Mouse (Mus musculus): Measurements from ENCODE around the gene Frat2. TPM values are rescaled to one million over a fixed set of nuclear protein-coding genes. Genes with fewer than 3 reads are reported as not detected.

The Frat2 gene
- polyA plus RNA-seq, 1 experiment from 2014 or later = 3.0 TPM

- peak; percentile 94 for DNase-seq (ENCODE audit: low spot score)
- H3K27me3 ChIP-seq (ENCODE audit: low read depth, poor library complexity, severe bottlenecking) = peaks cover 33% of the 10 kb centered on the region
- no peaks in the 10 kb centered on the region for H3K9me3 ChIP-seq (replicated peaks)
- peak within 1 kb of the TSS; percentile 80 for H3K4me3 ChIP-seq
- peaks cover 27% of the 10 kb centered on the region for H3K4me1 ChIP-seq
- WGBS = 1% methylated on average over 39 of the region's 39 CpGs
- H3K27ac ChIP-seq = peak within 1 kb of the TSS; percentile 96
- H3K36me3 ChIP-seq = no peaks in the 10 kb centered on the region
Observed at GRCm38 (mm10) chr19:41829381-41830105, 18.4 kb downstream of the Frat2 start, which contains the start of gene Frat1. Gene Frat1, plus strand, starts transcription at chr19:41829970.

GRCm38 (mm10) chr19:41828941-41829340 is 19.0 kb downstream of the Frat2 start:
- DNase-seq (ENCODE audit: low spot score) = no peak
- peaks cover 29% of the 10 kb centered on the region for H3K27me3 ChIP-seq (ENCODE audit: low read depth, poor library complexity, severe bottlenecking)
- H3K36me3 ChIP-seq = no peaks in the 10 kb centered on the region
- peak overlapping the region; percentile 80 for H3K4me3 ChIP-seq
- H3K9me3 ChIP-seq (replicated peaks) = no peaks in the 10 kb centered on the region
- no peak overlapping the region for H3K27ac ChIP-seq
- 81% methylated on average over 3 of the region's 3 CpGs for WGBS
- H3K4me1 ChIP-seq = peaks cover 27% of the 10 kb centered on the region

GRCm38 (mm10) chr19:41826529-41826928 is 21.4 kb downstream of the Frat2 start:
- Histone ChIP-seq H3K27ac (no peak overlapping the region), H3K36me3 (no peaks in the 10 kb centered on the region), H3K27me3 (ENCODE audit: low read depth, poor library complexity, severe bottlenecking) (peaks cover 7% of the 10 kb centered on the region), H3K9me3 (replicated peaks) (no peaks in the 10 kb centered on the region), H3K4me1 (peaks cover 14% of the 10 kb centered on the region), H3K4me3 (no peak overlapping the region)
- DNase-seq (ENCODE audit: low spot score) = no peak
- WGBS = 77% methylated on average over 3 of the region's 3 CpGs

GRCm38 (mm10) chr19:41824950-41825349 is 23.0 kb downstream of the Frat2 start:
- DNase-seq (ENCODE audit: low spot score) = no peak
- no peaks in the 10 kb centered on the region for H3K36me3 ChIP-seq
- WGBS = 86% methylated on average over 5 of the region's 5 CpGs
- no peak overlapping the region for H3K4me3 ChIP-seq
- H3K9me3 ChIP-seq (replicated peaks) = no peaks in the 10 kb centered on the region
- H3K4me1 ChIP-seq = no peaks in the 10 kb centered on the region
- H3K27ac ChIP-seq = no peak overlapping the region
- H3K27me3 ChIP-seq (ENCODE audit: low read depth, poor library complexity, severe bottlenecking) = no peaks in the 10 kb centered on the region

- Histone ChIP-seq H3K9me3 (replicated peaks) (no peaks in the 10 kb centered on the region), H3K36me3 (no peaks in the 10 kb centered on the region), H3K27ac (no peak overlapping the region), H3K27me3 (ENCODE audit: low read depth, poor library complexity, severe bottlenecking) (no peaks in the 10 kb centered on the region), H3K4me1 (peaks cover 2% of the 10 kb centered on the region; the same call in 1 of the 2 replicates), H3K4me3 (no peak overlapping the region)
- WGBS = 92% methylated on average over 1 of the region's 1 CpGs
- no peak for DNase-seq (ENCODE audit: low spot score)
Observed at GRCm38 (mm10) chr19:41822589-41822988, 25.3 kb downstream of the Frat2 start.

- no peak for DNase-seq (ENCODE audit: low spot score)
- H3K4me3 ChIP-seq = no peak overlapping the region
- no peaks in the 10 kb centered on the region for H3K27me3 ChIP-seq (ENCODE audit: low read depth, poor library complexity, severe bottlenecking)
- H3K4me1 ChIP-seq = peaks cover 10% of the 10 kb centered on the region
- H3K27ac ChIP-seq = no peak overlapping the region
- 14% methylated on average over 5 of the region's 5 CpGs for WGBS
- no peaks in the 10 kb centered on the region for H3K36me3 ChIP-seq
- H3K9me3 ChIP-seq (replicated peaks) = no peaks in the 10 kb centered on the region
Observed at GRCm38 (mm10) chr19:41821436-41821835, 26.5 kb downstream of the Frat2 start.

- Histone ChIP-seq H3K27ac (no peak overlapping the region), H3K9me3 (replicated peaks) (no peaks in the 10 kb centered on the region), H3K36me3 (no peaks in the 10 kb centered on the region), H3K4me3 (no peak overlapping the region), H3K27me3 (ENCODE audit: low read depth, poor library complexity, severe bottlenecking) (no peaks in the 10 kb centered on the region), H3K4me1 (peaks cover 10% of the 10 kb centered on the region)
- 88% methylated on average over 4 of the region's 4 CpGs for WGBS
- DNase-seq (ENCODE audit: low spot score) = no peak
Observed at GRCm38 (mm10) chr19:41818749-41819148, 29.2 kb downstream of the Frat2 start.

GRCm38 (mm10) chr19:41817325-41817724 is 30.6 kb downstream of the Frat2 start:
- DNase-seq (ENCODE audit: low spot score) = no peak
- WGBS = 56% methylated on average over 10 of the region's 10 CpGs
- H3K27ac ChIP-seq = peak overlapping the region; percentile 36; the same call in 1 of the 2 replicates

GRCm38 (mm10) chr19:41816915-41817314 is 31.0 kb downstream of the Frat2 start:
- DNase-seq (ENCODE audit: low spot score) = no peak
- Histone ChIP-seq H3K27me3 (ENCODE audit: low read depth, poor library complexity, severe bottlenecking) (no peaks in the 10 kb centered on the region), H3K27ac (peak overlapping the region; percentile 36; the same call in 1 of the 2 replicates), H3K9me3 (replicated peaks) (no peaks in the 10 kb centered on the region), H3K36me3 (no peaks in the 10 kb centered on the region), H3K4me3 (no peak overlapping the region), H3K4me1 (peaks cover 10% of the 10 kb centered on the region)
- WGBS = 67% methylated on average over 5 of the region's 5 CpGs

More at GRCm38 (mm10) chr19:41817325-41817724, 30.6 kb downstream of the Frat2 start:
- H3K36me3 ChIP-seq = no peaks in the 10 kb centered on the region
- no peak overlapping the region for H3K4me3 ChIP-seq
- no peaks in the 10 kb centered on the region for H3K27me3 ChIP-seq (ENCODE audit: low read depth, poor library complexity, severe bottlenecking)
- H3K9me3 ChIP-seq (replicated peaks) = no peaks in the 10 kb centered on the region
- H3K4me1 ChIP-seq = peaks cover 10% of the 10 kb centered on the region

GRCm38 (mm10) chr19:41816410-41816809 is 31.5 kb downstream of the Frat2 start:
- H3K4me3 ChIP-seq = no peak overlapping the region
- 68% methylated on average over 5 of the region's 5 CpGs for WGBS
- H3K9me3 ChIP-seq (replicated peaks) = no peaks in the 10 kb centered on the region
- H3K36me3 ChIP-seq = no peaks in the 10 kb centered on the region
- H3K4me1 ChIP-seq = peaks cover 10% of the 10 kb centered on the region
- no peak for DNase-seq (ENCODE audit: low spot score)
- no peaks in the 10 kb centered on the region for H3K27me3 ChIP-seq (ENCODE audit: low read depth, poor library complexity, severe bottlenecking)
- no peak overlapping the region for H3K27ac ChIP-seq

- WGBS = 94% methylated on average over 4 of the region's 4 CpGs
- Histone ChIP-seq H3K27me3 (ENCODE audit: low read depth, poor library complexity, severe bottlenecking) (no peaks in the 10 kb centered on the region), H3K36me3 (no peaks in the 10 kb centered on the region), H3K4me1 (peaks cover 10% of the 10 kb centered on the region), H3K4me3 (no peak overlapping the region), H3K27ac (no peak overlapping the region), H3K9me3 (replicated peaks) (no peaks in the 10 kb centered on the region)
- DNase-seq (ENCODE audit: low spot score) = no peak
Observed at GRCm38 (mm10) chr19:41813374-41813773, 34.6 kb downstream of the Frat2 start.

GRCm38 (mm10) chr19:41812525-41812924 is 35.4 kb downstream of the Frat2 start:
- Histone ChIP-seq H3K27ac (no peak overlapping the region), H3K36me3 (no peaks in the 10 kb centered on the region), H3K4me3 (no peak overlapping the region), H3K27me3 (ENCODE audit: low read depth, poor library complexity, severe bottlenecking) (no peaks in the 10 kb centered on the region), H3K4me1 (peaks cover 8% of the 10 kb centered on the region), H3K9me3 (replicated peaks) (no peaks in the 10 kb centered on the region)
- 94% methylated on average over 10 of the region's 10 CpGs for WGBS
- no peak for DNase-seq (ENCODE audit: low spot score)

- DNase-seq (ENCODE audit: low spot score) = no peak
- WGBS = 94% methylated on average over 5 of the region's 5 CpGs
- Histone ChIP-seq H3K27me3 (ENCODE audit: low read depth, poor library complexity, severe bottlenecking) (no peaks in the 10 kb centered on the region), H3K36me3 (no peaks in the 10 kb centered on the region), H3K27ac (no peak overlapping the region), H3K4me3 (no peak overlapping the region), H3K9me3 (replicated peaks) (peaks cover 3% of the 10 kb centered on the region; the same call in 1 of the 2 replicates), H3K4me1 (no peaks in the 10 kb centered on the region)
Observed at GRCm38 (mm10) chr19:41810074-41810473, 37.9 kb downstream of the Frat2 start.
